Mouse (Mus musculus) cerebellum, postnatal 4 days (tissue): ENCODE data around the gene Dcpp2.
A peak's percentile ranks its signal among the peaks of the same experiment; 100 is the strongest.
"Not testable (repeated sequence)": the region's sequence is repeated elsewhere in the genome, so short reads cannot be mapped to it uniquely, and the experiment has no call there.

Experiments
- DNase-seq, 2 experiments: peaks; one replicate each; pipeline ENCODE4 v3.0.0; 2022; ENCODE audit warnings: low spot score in 2 of 2, mixed read lengths in 1 of 2

Dcpp2 gene

DNA sequence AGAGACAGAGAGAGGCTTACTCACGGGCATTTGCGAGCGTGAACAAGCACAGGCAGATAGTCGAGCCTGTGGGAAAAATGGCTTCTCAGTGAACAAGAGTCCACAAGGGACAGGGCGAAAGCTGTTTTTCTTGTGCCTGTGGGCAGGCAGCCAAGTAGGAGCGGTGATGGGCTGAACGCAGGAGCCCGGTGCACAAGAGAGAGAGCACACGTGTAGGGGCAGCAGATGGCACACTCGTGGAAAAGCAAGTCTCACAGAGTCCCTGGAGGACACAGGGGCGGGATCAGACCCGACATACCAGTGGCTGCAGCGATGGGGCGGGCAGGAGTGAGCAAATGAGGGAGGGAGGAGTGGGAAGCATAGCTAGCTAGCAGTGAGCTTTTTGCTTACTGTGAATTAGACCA lies 44.4 kb downstream of the Dcpp2 start:
- peak; percentile 37 to 69 for DNase-seq

DNA sequence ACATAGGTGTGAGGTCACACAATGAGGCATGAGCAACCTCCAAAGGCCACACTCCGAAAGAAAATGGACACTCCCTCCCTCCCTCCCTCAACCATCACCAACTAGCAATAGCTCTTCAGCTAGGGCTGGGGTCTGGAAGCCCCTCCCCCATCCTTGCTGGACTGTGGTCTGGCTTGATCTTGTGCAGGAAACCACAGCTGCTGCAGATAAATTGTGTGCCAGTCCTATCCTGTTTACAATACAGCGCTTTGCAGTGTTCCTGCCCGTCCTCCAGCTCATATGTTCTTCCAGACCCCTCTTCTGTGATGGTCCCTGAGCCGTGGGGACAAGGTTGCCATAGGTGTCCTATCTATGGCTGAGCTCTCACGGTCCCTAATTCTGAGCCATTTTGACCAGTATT lies 50.5 kb downstream of the Dcpp2 start:
- no peak for DNase-seq

DNA sequence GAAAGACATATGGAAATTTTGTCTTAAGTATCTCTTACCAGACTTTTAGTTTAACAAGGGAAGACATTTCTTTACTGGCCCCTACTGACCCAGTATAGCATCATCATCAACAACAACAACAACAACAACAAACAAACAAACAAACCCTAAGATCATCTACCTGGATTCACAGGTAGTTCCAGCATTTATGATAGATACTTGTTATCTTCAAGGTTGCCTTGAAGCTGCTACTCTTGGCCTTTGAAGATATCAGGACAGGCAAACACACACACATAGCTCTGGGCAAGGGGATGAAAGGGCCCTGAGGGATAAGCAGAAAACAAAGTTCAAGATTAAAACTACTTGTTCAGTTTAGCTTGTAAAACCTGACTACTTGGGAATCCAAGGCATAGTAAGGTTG lies 60.7 kb downstream of the Dcpp2 start, which contains the start of gene Sbp:
TSS of gene Sbp (plus strand) at position 301 of the 400 bp plus-strand sequence.
- no peak for DNase-seq

DNA sequence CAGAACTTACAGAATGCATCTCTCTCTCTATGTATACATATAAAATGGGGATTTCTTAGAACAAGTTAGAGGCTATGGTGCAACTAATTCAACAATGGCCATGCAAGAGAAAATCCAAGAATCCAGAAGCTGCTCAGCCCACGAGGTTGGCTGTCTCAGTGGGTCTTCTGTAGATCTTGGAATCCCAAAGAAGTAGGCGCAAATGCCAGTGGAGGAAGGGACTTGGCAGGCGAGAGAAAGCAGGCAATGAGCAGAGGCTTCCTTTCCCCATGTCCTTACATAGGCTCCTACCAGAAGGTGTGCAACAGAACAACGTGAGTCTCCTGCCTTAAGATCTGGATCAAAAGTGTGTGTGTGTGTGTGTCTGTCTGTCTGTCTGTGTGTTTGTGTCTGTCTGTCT lies 66.8 kb downstream of the Dcpp2 start:
- DNase-seq, result not testable (repeated sequence)

DNA sequence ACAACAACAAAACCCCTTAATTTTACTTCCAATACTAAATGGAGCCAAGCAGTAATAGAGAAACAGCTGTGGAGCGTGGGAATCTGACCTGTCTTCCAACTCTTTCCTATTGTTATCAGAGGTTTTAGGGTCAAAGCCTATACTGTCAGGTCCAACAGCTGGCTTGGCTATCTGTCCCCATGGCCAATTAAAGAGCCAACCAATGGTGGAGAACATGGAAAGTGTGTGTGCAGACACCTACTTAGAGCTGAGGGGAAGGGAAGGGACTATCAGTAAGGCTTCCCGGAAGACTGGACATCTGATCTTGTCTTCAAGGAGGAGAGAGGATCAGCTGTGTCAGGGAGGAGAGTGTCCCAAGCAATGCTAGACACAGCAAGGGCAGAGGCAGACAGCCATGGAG lies 68.4 kb downstream of the Dcpp2 start:
- no peak for DNase-seq
